Mouse (Mus musculus): ENCODE data around the gene Hsd17b2.

DNA sequence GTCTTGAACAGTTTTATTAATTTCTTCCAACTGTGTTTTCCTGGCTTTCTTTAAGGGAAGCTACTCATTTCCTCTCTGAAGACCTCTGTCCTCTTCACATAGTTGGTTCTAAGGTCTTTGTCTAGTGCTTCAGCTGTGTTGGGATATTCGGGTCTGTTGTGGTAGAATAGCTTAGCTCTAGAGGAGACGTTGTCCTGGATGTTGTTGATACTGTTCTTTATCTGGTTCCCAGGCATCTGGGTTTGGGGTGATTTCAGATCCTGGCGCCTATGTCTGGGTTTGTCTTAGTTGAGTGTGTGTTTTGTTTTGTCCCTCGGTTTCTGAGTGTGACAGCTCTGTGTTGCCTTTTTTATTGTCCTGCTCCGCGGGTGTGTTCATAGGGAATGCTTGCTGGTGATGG lies 61.1 kb downstream of the Hsd17b2 start:
- TF ChIP-seq CTCF (IDR thresholded peaks at IDR 0.05; ENCODE audit: low read depth) (no peak), EP300 (optimal IDR thresholded peaks at IDR 0.05) (no peak)
